Mouse (Mus musculus) testis, adult 2 months (tissue): ENCODE results near the gene Pawr. TPM values are rescaled to one million over a fixed set of nuclear protein-coding genes. Genes with fewer than 3 reads are reported as not detected.

Experiments used
- H3K27ac ChIP-seq: fragments of 200-500 bp; 2 replicates; pipeline ENCODE4 v1.5.1; 2012; ENCODE audit warnings: low read depth, low read length; ENCODE audit not compliant: control insufficient read depth, insufficient read depth
- H3K27me3 ChIP-seq: fragments of 200-500 bp; 2 replicates; pipeline ENCODE4 v1.6.1; 2012; ENCODE audit warnings: mild to moderate bottlenecking, low read length, moderate library complexity; ENCODE audit not compliant: control insufficient read depth, insufficient read depth
- H3K36me3 ChIP-seq: fragments of 200-500 bp; 2 replicates; pipeline ENCODE4 v1.6.1; 2012; ENCODE audit warnings: mild to moderate bottlenecking, low read length; ENCODE audit not compliant: control insufficient read depth, insufficient read depth
- H3K4me1 ChIP-seq: fragments of 200-500 bp; 2 replicates; pipeline ENCODE4 v1.6.1; 2012; ENCODE audit warnings: low read length; ENCODE audit not compliant: control insufficient read depth, insufficient read depth
- H3K4me3 ChIP-seq: fragments of 200-500 bp; 2 replicates; pipeline ENCODE4 v1.5.1; 2012; ENCODE audit warnings: low read depth, mild to moderate bottlenecking, low read length, moderate library complexity, mixed read lengths; ENCODE audit not compliant: control insufficient read depth
- CTCF ChIP-seq: fragments of 200-500 bp; IDR thresholded peaks from 2 replicates; pipeline ENCODE4 v1.5.1; 2012; ENCODE audit warnings: low read depth, mild to moderate bottlenecking, inconsistent platforms, low read length, moderate library complexity; ENCODE audit not compliant: control insufficient read depth, insufficient read depth, insufficient replicate concordance
- POLR2A ChIP-seq: fragments of 200-500 bp; IDR thresholded peaks from 2 replicates; pipeline ENCODE4 v1.6.1; 2012; ENCODE audit warnings: low read depth, mild to moderate bottlenecking, inconsistent platforms, low read length, moderate library complexity; ENCODE audit not compliant: control insufficient read depth
- polyA plus RNA-seq: library from polyadenylated mRNA; depleted of rRNA; stranded (reverse); fragments of >200 nt; gene quantifications from 2 replicates; pipeline ENCODE4 v1.2.3, GENCODE M21; 2012

Gene Pawr
- polyA plus RNA-seq, 1 experiment = 0.91 TPM

DNA sequence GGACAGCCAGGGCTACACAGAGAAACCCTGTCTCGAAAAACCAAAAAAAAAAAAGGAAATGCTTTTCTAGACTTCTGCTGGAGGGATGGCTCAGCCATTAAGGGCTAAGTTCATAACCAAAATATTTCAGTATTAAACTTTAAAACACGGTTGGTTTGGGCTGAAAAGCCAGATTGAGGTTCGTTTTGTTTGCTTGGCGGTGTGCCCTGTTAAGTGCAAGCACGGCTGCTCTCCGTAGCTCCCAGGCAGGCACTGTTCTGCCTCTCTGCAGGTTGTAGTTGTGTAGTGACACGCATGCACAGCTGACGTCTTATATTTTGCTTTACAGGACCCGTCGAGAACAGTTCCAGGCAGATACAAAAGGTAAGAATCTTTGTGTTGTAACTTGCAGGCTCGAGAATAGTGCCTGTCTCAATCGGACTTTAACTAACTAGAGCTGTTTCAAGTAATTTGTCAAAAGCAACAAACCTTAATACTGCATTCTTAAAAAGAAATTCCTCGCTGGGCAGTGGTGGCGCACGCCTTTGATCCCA is 59.5 kb downstream of the Pawr start:
- no peak for TF ChIP-seq CTCF
- no peak for TF ChIP-seq POLR2A
- H3K4me3 ChIP-seq = no peak overlapping the region

DNA sequence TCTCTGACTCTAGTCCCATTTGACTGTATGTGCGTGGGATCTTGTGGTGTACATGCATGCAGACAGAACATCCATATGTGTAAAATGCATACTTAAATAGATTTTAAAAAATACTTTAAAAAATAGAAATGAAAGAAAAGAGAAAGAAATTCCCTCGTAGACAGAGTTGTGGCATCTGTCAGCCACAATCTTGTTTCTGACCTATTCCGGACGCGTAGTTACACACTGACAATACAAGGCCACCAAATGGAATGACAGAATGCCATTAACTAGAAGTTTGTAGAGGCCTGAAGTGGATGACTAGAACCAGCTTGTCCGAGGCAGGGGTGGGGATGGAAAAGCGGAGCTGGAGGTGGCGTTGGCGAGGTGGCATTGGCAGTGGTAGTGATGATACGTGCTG is 60.2 kb downstream of the Pawr start:
- Histone ChIP-seq H3K4me3 (no peak overlapping the region), H3K27ac (no peak overlapping the region)
- TF ChIP-seq POLR2A = no peak
- no peak for TF ChIP-seq CTCF

More for the DNA sequence above, 59.5 kb downstream of the Pawr start:
- H3K27ac ChIP-seq = no peak overlapping the region
- no peaks in the 10 kb centered on the region for H3K36me3 ChIP-seq
- H3K4me1 ChIP-seq = no peaks in the 10 kb centered on the region
- H3K27me3 ChIP-seq = no peaks in the 10 kb centered on the region

GRCm38 (mm10) chr10:108394306-108394705 is 62.4 kb downstream of the Pawr start:
- Histone ChIP-seq H3K27me3 (no peaks in the 10 kb centered on the region), H3K36me3 (no peaks in the 10 kb centered on the region), H3K27ac (no peak overlapping the region), H3K4me1 (no peaks in the 10 kb centered on the region), H3K4me3 (no peak overlapping the region)
- TF ChIP-seq POLR2A (no peak), CTCF (no peak)

More for the DNA sequence above, 60.2 kb downstream of the Pawr start:
- Histone ChIP-seq H3K4me1 (no peaks in the 10 kb centered on the region), H3K27me3 (no peaks in the 10 kb centered on the region), H3K36me3 (no peaks in the 10 kb centered on the region)

DNA sequence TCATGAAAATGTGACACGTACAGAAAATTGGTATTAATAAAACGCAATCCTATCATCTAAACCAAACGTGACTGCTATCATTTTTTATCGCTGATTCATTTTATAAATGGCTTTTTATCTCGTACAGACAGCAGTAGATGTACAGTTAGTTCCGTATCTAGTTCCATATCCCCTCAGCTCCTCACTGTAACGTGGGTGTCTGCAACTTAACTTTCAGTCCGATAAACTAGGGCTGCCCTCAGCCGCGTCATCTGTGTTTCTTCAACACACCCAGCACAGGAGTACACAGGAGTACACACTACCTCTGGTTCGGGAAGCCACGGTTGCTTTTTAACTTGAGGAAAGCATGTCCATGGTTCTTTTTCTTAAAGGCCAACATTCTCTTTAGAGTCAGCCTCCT is 63.3 kb downstream of the Pawr start:
- no peaks in the 10 kb centered on the region for H3K27me3 ChIP-seq
- no peaks in the 10 kb centered on the region for H3K36me3 ChIP-seq
- no peaks in the 10 kb centered on the region for H3K4me1 ChIP-seq
- H3K4me3 ChIP-seq = no peak overlapping the region
- TF ChIP-seq CTCF (no peak), POLR2A (no peak)
- H3K27ac ChIP-seq = no peak overlapping the region

- TF ChIP-seq POLR2A (no peak), CTCF (no peak)
- Histone ChIP-seq H3K4me3 (no peak overlapping the region), H3K4me1 (no peaks in the 10 kb centered on the region), H3K36me3 (no peaks in the 10 kb centered on the region), H3K27ac (no peak overlapping the region), H3K27me3 (no peaks in the 10 kb centered on the region)
These were observed 63.7 kb downstream of the Pawr start for GRCm38 (mm10) chr10:108395647-108396046.

GRCm38 (mm10) chr10:108402751-108403150 is 70.8 kb downstream of the Pawr start:
- Histone ChIP-seq H3K4me3 (no peak overlapping the region), H3K27ac (no peak overlapping the region)

GRCm38 (mm10) chr10:108403366-108403865 is 71.5 kb downstream of the Pawr start:
- no peaks in the 10 kb centered on the region for H3K4me1 ChIP-seq
- no peaks in the 10 kb centered on the region for H3K27me3 ChIP-seq
- H3K4me3 ChIP-seq = no peak overlapping the region
- no peaks in the 10 kb centered on the region for H3K36me3 ChIP-seq
- TF ChIP-seq POLR2A = no peak
- TF ChIP-seq CTCF = no peak
- no peak overlapping the region for H3K27ac ChIP-seq

More at GRCm38 (mm10) chr10:108402751-108403150, 70.8 kb downstream of the Pawr start:
- TF ChIP-seq CTCF (no peak), POLR2A (no peak)
- no peaks in the 10 kb centered on the region for H3K4me1 ChIP-seq
- no peaks in the 10 kb centered on the region for H3K27me3 ChIP-seq
- no peaks in the 10 kb centered on the region for H3K36me3 ChIP-seq
